Mouse (Mus musculus): ENCODE measurements around the gene Tmtc1.

- TF ChIP-seq CTCF (IDR thresholded peaks at IDR 0.05; ENCODE audit: low read depth, low read length) (no peak), POLR2A (IDR thresholded peaks at IDR 0.05; ENCODE audit: insufficient read depth, low read length) (no peak), EP300 (IDR thresholded peaks at IDR 0.05; ENCODE audit: insufficient read depth, low read depth, low read length) (no peak)
Observed at GRCm38 (mm10) chr6:148358580-148359246, 85.5 kb downstream of the Tmtc1 start.

All from ES-Bruce4 (cell line).